Mouse (Mus musculus) G1E (cell line): Measurements from ENCODE around the gene Arl15.

Experiments
- CTCF ChIP-seq: IDR thresholded peaks from 2 replicates; pipeline ENCODE4 v1.5.1; 2012; ENCODE audit warnings: low read depth, low read length, inconsistent platforms, mixed read lengths
- GATA1 ChIP-seq: IDR thresholded peaks from 2 replicates; pipeline ENCODE4 v1.6.1; 2012; ENCODE audit warnings: borderline replicate concordance, low read length, inconsistent platforms, mixed read lengths
- POLR2AphosphoS5 ChIP-seq: IDR thresholded peaks from 2 replicates; pipeline ENCODE4 v1.6.1; 2012; ENCODE audit warnings: low read depth, low read length, inconsistent platforms; ENCODE audit not compliant: insufficient replicate concordance
- TAL1 ChIP-seq: conservative IDR thresholded peaks from 2 replicates; pipeline ENCODE4 v1.6.1; 2012; ENCODE audit warnings: low read depth, low read length, inconsistent platforms, mixed read lengths

- TF ChIP-seq CTCF (no peak), GATA1 (no peak), TAL1 (no peak), POLR2AphosphoS5 (no peak)
Measured at GRCm38 (mm10) chr13:114026751-114027150, 232.4 kb downstream of the Arl15 start.
